ENCODE assay signal across 32 mouse cellular contexts in the genomic region with DNA sequence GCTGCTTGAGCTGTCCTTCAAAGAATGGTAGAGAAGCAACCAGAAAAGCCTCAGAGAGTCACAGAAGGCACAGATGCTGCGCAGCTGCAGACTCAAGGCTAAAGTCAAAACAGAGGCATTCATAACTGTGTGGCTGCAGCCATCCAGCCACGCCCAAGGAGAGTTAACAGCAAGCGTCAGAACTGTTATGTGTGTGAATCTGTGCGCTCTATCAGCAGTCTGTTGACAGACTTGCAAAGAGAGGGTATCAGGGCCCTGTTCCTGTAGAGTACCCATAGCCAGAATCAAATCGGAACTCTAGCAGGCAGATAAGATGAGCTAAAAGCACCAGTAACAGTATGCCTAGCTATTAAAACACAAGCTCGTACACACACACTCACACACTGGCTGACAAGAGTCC.
"Had no signal": no experiment of that assay in that cellular context is flagged by ENCODE, and none has a peak within 500 bp of the region (broad histone marks: within the 10 kb centered on the region; RNA-seq: fewer than 3 reads in every experiment).

No protein-coding gene starts in this region.

- ATAC-seq: liver, embryonic 12.5 days; liver, postnatal 0 days; lung, postnatal 0 days; midbrain, embryonic 13.5 days; midbrain, embryonic 15.5 days; midbrain, embryonic 16.5 days had no signal

- H3K4me2 ChIP-seq: limb, embryonic 12.5 days; limb, embryonic 13.5 days; limb, embryonic 15.5 days; liver, embryonic 11.5 days; liver, embryonic 12.5 days; liver, embryonic 13.5 days; liver, embryonic 15.5 days; lung, embryonic 14.5 days; lung, embryonic 15.5 days; midbrain, embryonic 11.5 days; midbrain, embryonic 12.5 days; midbrain, embryonic 13.5 days; midbrain, embryonic 15.5 days; neural tube, embryonic 12.5 days had no signal

- H3K36me3 ChIP-seq: limb, embryonic 10.5 days; limb, embryonic 12.5 days; limb, embryonic 13.5 days; limb, embryonic 15.5 days; liver, embryonic 12.5 days; liver, embryonic 13.5 days; liver, embryonic 15.5 days; lung, embryonic 15.5 days; midbrain, embryonic 10.5 days; midbrain, embryonic 12.5 days; midbrain, embryonic 13.5 days; midbrain, embryonic 15.5 days; neural tube, embryonic 12.5 days had no signal

- H3K4me3 ChIP-seq: limb, embryonic 10.5 days; limb, embryonic 12.5 days; limb, embryonic 13.5 days; limb, embryonic 15.5 days; liver, embryonic 12.5 days; liver, embryonic 13.5 days; liver, embryonic 15.5 days; lung, embryonic 15.5 days; megakaryocyte, embryonic 14.5 days; midbrain, embryonic 10.5 days; midbrain, embryonic 12.5 days; midbrain, embryonic 13.5 days; midbrain, embryonic 15.5 days; myocyte; neural tube, embryonic 12.5 days had no signal

- H3K4me1 ChIP-seq: liver, embryonic 15.5 days had no signal

- H3K9ac ChIP-seq: limb, embryonic 12.5 days; limb, embryonic 13.5 days; limb, embryonic 15.5 days; liver, embryonic 12.5 days; liver, embryonic 13.5 days; liver, embryonic 14.5 days; liver, embryonic 15.5 days; liver, postnatal 0 days; lung, embryonic 14.5 days; lung, embryonic 15.5 days; midbrain, embryonic 12.5 days; midbrain, embryonic 13.5 days; midbrain, embryonic 15.5 days; neural tube, embryonic 12.5 days had no signal

- DNase-seq: left cerebral cortex, postnatal 4 days; liver; liver, embryonic 13.5 days; liver, postnatal 0 days; lung, adult 18-20 months; lung, adult 2 months; lung, embryonic 14.5 days; lung, postnatal 10 days; lung, postnatal 14 days; lung, postnatal 36 days; lung, postnatal 4 days; midbrain, embryonic 14.5 days had no signal

- H3K27me3 ChIP-seq: limb, embryonic 15.5 days had no signal

- H3K9me3 ChIP-seq: limb, embryonic 10.5 days; limb, embryonic 12.5 days; limb, embryonic 13.5 days; limb, embryonic 15.5 days; liver, embryonic 12.5 days; liver, embryonic 13.5 days; liver, embryonic 15.5 days; lung, embryonic 15.5 days; midbrain, embryonic 10.5 days; midbrain, embryonic 12.5 days; midbrain, embryonic 13.5 days; midbrain, embryonic 15.5 days; neural tube, embryonic 12.5 days had no signal

- H3K27ac ChIP-seq: limb, embryonic 10.5 days; limb, embryonic 12.5 days; limb, embryonic 13.5 days; limb, embryonic 15.5 days; liver, embryonic 12.5 days; liver, embryonic 13.5 days; liver, embryonic 14.5 days; liver, embryonic 15.5 days; lung, embryonic 15.5 days; macrophage; midbrain, embryonic 10.5 days; midbrain, embryonic 12.5 days; midbrain, embryonic 13.5 days; midbrain, embryonic 15.5 days; neural tube, embryonic 12.5 days had no signal
